Mouse (Mus musculus): ENCODE data around the gene Arvcf. TPM values are rescaled to one million over a fixed set of nuclear protein-coding genes. Genes with fewer than 3 reads are reported as not detected.

Arvcf gene
- polyA plus RNA-seq, 2 experiments: 18.9 to 33.6 TPM

DNA sequence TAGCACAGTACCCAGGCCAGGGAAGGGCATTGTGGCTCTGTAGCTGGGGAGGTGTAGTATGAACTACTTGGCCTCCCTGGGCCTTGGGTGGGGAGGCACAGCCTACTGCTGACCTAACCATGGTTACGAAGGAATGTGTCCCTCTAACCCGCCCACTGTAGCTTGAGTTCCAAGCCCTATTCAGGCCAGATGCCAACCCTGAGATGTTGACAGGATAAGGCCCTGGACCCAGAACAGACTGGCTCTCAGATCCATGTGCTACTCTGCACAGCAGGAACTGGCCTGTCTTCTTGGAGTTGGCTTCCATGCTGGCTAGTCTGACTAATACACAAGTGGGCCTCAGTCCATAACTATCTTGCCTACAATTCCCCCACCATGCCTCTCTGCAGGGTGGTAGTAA, 48.2 kb downstream of the Arvcf start:
- no peak for DNase-seq (ENCODE audit: low spot score)
- Histone ChIP-seq H3K4me3 (replicated peaks; ENCODE audit: low read length) (no peak overlapping the region), H3K4me1 (ENCODE audit: control insufficient read depth, insufficient read depth, low read length) (peaks cover 21% of the 10 kb centered on the region), H3K36me3 (ENCODE audit: control insufficient read depth, insufficient read depth, low read length) (peaks cover 41% of the 10 kb centered on the region), H3K27me3 (ENCODE audit: control insufficient read depth, insufficient read depth, low read length) (no peaks in the 10 kb centered on the region), H3K4me2 (replicated peaks; ENCODE audit: low read depth, low read length, severe bottlenecking) (no peak overlapping the region), H3K27ac (replicated peaks; ENCODE audit: low read depth, low read length) (no peak overlapping the region), H3K9ac (ENCODE audit: low read depth, low read length, severe bottlenecking) (0 out of 2 replicates have a peak overlapping the region, but pooled peaks have one; percentile 21), H3K9me3 (ENCODE audit: control insufficient read depth, low read length) (no peaks in the 10 kb centered on the region)
- ATAC-seq (ENCODE audit: low FRiP score, low read depth): no peak
- WGBS: 79% methylated on average over 2 of the region's 2 CpGs
- no peak for TF ChIP-seq POLR2A (IDR thresholded peaks at IDR 0.05; ENCODE audit: borderline replicate concordance, extremely low read depth, insufficient read depth, insufficient read length)

DNA sequence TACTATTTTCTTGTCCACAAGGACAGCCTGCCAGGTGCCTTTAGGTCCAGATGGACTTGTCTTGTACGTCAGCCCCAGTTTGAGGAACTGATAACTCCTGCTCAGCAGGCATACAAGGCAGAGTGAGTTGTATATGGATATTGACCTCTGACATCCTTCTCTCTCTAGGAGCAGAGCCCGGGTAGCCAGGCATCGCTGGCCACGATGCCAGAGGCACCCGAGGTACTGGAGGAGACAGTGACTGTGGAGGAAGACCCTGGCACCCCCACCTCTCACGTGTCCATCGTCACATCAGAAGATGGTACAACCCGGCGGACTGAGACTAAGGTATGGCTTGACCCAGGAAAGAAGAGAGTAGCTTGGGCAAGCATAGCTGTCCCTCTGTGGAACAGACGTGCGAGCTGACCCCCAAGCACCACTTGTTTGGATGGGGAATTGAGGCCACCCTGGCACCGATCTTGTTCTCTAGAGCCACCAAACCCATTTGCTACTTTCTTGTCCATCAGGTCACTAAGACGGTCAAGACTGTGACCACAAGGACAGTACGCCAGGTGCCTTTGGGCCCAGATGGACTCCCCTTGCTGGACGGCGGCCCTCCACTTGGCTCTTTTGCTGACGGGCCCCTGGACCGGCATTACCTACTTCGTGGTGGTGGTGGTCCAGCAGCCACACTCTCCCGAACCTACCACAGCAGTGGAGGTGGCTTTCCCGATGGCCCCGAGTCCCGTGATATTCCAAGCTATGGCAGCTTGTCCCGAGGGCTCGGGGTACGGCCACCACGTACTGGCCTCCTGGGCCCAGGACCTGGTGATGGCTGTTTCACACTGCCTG, 49.0 kb downstream of the Arvcf start:
- DNase-seq (ENCODE audit: low spot score): no peak
- Histone ChIP-seq H3K4me3 (replicated peaks; ENCODE audit: low read length) (no peak overlapping the region), H3K36me3 (ENCODE audit: control insufficient read depth, insufficient read depth, low read length) (peaks cover 49% of the 10 kb centered on the region), H3K27me3 (ENCODE audit: control insufficient read depth, insufficient read depth, low read length) (no peaks in the 10 kb centered on the region), H3K9me3 (ENCODE audit: control insufficient read depth, low read length) (no peaks in the 10 kb centered on the region), H3K4me2 (replicated peaks; ENCODE audit: low read depth, low read length, severe bottlenecking) (no peak overlapping the region), H3K4me1 (ENCODE audit: control insufficient read depth, insufficient read depth, low read length) (peaks cover 21% of the 10 kb centered on the region), H3K9ac (ENCODE audit: low read depth, low read length, severe bottlenecking) (no peak overlapping the region), H3K27ac (replicated peaks; ENCODE audit: low read depth, low read length) (no peak overlapping the region)
- TF ChIP-seq POLR2A (IDR thresholded peaks at IDR 0.05; ENCODE audit: borderline replicate concordance, extremely low read depth, insufficient read depth, insufficient read length): no peak
- 96% methylated on average over 27 of the region's 27 CpGs for WGBS
- no peak for ATAC-seq (ENCODE audit: low FRiP score, low read depth)

DNA sequence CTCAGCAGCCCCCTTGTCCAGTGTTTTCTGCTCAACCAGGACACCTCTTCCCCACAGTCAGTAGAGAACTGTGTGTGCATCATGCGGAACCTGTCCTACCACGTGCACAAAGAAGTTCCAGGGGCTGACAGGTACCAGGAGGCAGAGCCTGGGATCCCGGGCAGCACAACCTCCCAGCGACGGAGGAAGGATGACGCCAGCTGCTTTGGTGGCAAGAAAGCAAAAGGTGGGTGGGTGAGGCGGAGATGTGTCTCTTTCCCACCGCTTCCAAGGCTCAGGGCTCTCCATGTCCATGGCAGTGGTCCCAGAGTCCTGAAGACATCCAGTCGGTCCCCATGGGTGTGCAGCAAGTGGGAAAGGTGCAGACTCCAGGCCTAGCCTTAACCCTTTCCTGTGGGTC, 52.0 kb downstream of the Arvcf start:
- no peak for TF ChIP-seq POLR2A (IDR thresholded peaks at IDR 0.05; ENCODE audit: borderline replicate concordance, extremely low read depth, insufficient read depth, insufficient read length)
- H3K36me3 ChIP-seq (ENCODE audit: control insufficient read depth, insufficient read depth, low read length): peaks cover 72% of the 10 kb centered on the region
- ATAC-seq (ENCODE audit: low FRiP score, low read depth) (no peak), DNase-seq (ENCODE audit: low spot score) (no peak)
- no peak overlapping the region for H3K27ac ChIP-seq (replicated peaks; ENCODE audit: low read depth, low read length)
- H3K9me3 ChIP-seq (ENCODE audit: control insufficient read depth, low read length): no peaks in the 10 kb centered on the region
- H3K9ac ChIP-seq (ENCODE audit: low read depth, low read length, severe bottlenecking): no peak overlapping the region
- no peaks in the 10 kb centered on the region for H3K27me3 ChIP-seq (ENCODE audit: control insufficient read depth, insufficient read depth, low read length)
- H3K4me2 ChIP-seq (replicated peaks; ENCODE audit: low read depth, low read length, severe bottlenecking): no peak overlapping the region
- no peak overlapping the region for H3K4me3 ChIP-seq (replicated peaks; ENCODE audit: low read length)
- H3K4me1 ChIP-seq (ENCODE audit: control insufficient read depth, insufficient read depth, low read length): peaks cover 14% of the 10 kb centered on the region; the same call in 1 of the 2 replicates
- 73% methylated on average over 9 of the region's 9 CpGs for WGBS

DNA sequence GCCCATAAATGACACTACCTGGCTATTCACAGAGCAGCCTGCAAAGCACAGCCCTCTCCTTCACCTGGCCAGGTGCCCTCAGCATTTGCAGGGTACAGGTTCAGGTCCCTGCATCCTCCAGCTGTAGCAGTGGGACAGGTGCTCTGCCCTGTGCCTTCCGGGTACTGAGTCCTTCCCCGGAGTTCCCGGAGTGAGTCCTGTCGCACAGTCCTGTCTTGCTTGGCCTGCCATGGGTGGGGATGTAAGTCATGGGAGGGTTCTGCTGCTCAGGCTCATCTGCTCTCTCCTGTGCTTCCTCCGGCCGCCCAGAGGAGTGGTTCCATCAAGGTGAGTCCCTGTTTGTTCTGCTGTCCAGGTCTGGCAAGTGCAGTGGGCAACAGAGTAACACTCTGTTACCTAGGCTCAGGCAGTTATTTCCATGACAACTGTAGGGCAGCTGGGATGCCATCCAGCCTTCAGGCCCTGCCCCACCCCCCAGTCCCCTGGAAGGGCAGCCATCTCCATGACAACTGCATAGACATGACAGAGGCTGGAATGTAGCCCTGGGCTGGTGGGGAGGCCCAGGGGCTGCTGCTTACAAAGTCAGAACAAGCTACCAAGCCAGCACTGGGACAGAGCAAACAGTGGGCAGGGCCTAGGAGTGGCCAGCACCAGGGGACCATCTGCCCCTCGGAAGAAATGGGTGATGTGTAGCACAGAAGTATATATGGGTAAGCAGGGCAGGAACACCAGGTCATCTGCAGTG, 52.7 kb downstream of the Arvcf start:
- no peak overlapping the region for H3K9ac ChIP-seq (ENCODE audit: low read depth, low read length, severe bottlenecking)
- peaks cover 78% of the 10 kb centered on the region for H3K36me3 ChIP-seq (ENCODE audit: control insufficient read depth, insufficient read depth, low read length)
- ATAC-seq (ENCODE audit: low FRiP score, low read depth) (peak; percentile 79), DNase-seq (ENCODE audit: low spot score) (peak; percentile 25)
- peaks cover 12% of the 10 kb centered on the region; the same call in 1 of the 2 replicates for H3K4me1 ChIP-seq (ENCODE audit: control insufficient read depth, insufficient read depth, low read length)
- no peaks in the 10 kb centered on the region for H3K27me3 ChIP-seq (ENCODE audit: control insufficient read depth, insufficient read depth, low read length)
- WGBS: 47% methylated on average over 7 of the region's 7 CpGs
- H3K4me2 ChIP-seq (replicated peaks; ENCODE audit: low read depth, low read length, severe bottlenecking): no peak overlapping the region
- H3K27ac ChIP-seq (replicated peaks; ENCODE audit: low read depth, low read length): no peak overlapping the region
- no peaks in the 10 kb centered on the region for H3K9me3 ChIP-seq (ENCODE audit: control insufficient read depth, low read length)
- no peak overlapping the region for H3K4me3 ChIP-seq (replicated peaks; ENCODE audit: low read length)
- TF ChIP-seq POLR2A (IDR thresholded peaks at IDR 0.05; ENCODE audit: borderline replicate concordance, extremely low read depth, insufficient read depth, insufficient read length): no peak

DNA sequence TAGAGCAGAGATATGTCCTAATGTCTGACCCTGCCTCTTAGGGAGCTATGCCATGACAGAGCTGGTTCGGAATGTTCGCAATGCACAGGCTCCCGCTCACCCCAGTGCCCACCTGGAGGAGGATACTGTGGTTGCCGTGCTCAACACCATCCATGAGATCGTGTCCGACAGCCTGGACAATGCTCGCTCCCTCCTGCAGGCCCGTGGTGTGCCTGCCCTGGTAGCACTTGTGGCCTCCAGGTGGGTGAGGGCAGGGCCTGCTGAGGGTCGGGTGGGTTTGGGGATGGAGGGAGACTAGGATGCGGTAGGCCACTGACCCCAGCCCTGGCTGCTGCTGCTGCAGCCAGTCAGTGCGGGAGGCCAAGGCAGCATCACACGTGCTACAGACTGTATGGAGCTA, 55.3 kb downstream of the Arvcf start:
- Histone ChIP-seq H3K9ac (ENCODE audit: low read depth, low read length, severe bottlenecking) (no peak overlapping the region), H3K4me3 (replicated peaks; ENCODE audit: low read length) (no peak overlapping the region), H3K27ac (replicated peaks; ENCODE audit: low read depth, low read length) (no peak overlapping the region), H3K36me3 (ENCODE audit: control insufficient read depth, insufficient read depth, low read length) (peaks cover 78% of the 10 kb centered on the region), H3K4me2 (replicated peaks; ENCODE audit: low read depth, low read length, severe bottlenecking) (no peak overlapping the region), H3K4me1 (ENCODE audit: control insufficient read depth, insufficient read depth, low read length) (peaks cover 5% of the 10 kb centered on the region; the same call in 1 of the 2 replicates), H3K9me3 (ENCODE audit: control insufficient read depth, low read length) (no peaks in the 10 kb centered on the region), H3K27me3 (ENCODE audit: control insufficient read depth, insufficient read depth, low read length) (no peaks in the 10 kb centered on the region)
- WGBS: 85% methylated on average over 12 of the region's 12 CpGs
- DNase-seq (ENCODE audit: low spot score) (no peak), ATAC-seq (ENCODE audit: low FRiP score, low read depth) (no peak)
- TF ChIP-seq POLR2A (IDR thresholded peaks at IDR 0.05; ENCODE audit: borderline replicate concordance, extremely low read depth, insufficient read depth, insufficient read length): no peak

Data from limb, embryonic 14.5 days (tissue).